Mouse (Mus musculus): ENCODE measurements at regions not wholly inside any gene's neighbourhood (a gene's known extent, or its start where the extent isn't known, plus 50 kb on each side); places are given as distances from the start of the nearest gene placed in this dataset.
A peak's percentile ranks its signal among the peaks of the same experiment; 100 is the strongest.

DNA sequence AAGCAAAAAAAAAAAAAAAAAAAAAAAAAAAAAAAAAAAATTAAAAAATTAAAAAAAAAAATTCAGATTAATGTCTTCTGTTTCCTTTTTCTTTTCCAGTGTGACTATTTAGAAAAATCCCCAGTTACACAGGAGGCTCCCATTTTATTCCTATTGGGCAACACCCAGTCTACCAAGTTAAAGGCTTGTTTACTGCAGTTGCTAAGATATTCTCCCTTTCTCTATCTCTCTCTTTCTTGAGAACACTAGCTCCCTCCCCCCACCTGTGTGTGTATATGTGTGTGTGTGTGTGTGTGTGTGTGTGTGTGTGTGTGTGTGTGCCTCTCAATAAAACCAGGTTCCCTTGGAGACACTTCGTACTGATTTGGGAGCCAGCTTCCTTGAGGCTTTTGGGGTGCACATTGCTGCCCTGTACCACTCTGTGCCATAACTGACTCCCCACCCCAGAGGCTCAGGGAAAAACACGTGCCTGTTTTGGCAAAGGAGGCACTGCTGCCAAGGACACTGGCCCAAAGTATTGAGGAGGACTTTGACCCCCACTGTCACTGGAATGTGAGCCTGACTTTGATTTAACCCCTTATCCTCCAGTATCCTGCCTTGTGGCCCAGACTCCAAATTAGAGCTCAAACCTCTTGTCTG is 50.3 kb downstream of the Anapc15-ps start:
- H3K4me3 ChIP-seq = no peak overlapping the region

GRCm38 (mm10) chr10:95620796-95621195 is 52.5 kb downstream of the Anapc15-ps start:
- Histone ChIP-seq H3K4me2 (no peak overlapping the region), H3K4me3 (no peak overlapping the region), H3K4me1 (no peaks in the 10 kb centered on the region; the same call in 1 of the 2 replicates), H3K9ac (no peak overlapping the region), H3K36me3 (no peaks in the 10 kb centered on the region), H3K27ac (no peak overlapping the region), H3K9me3 (replicated peaks) (no peaks in the 10 kb centered on the region), H3K27me3 (replicated peaks) (peaks cover 9% of the 10 kb centered on the region; the same call in 1 of the 2 replicates)
- WGBS (ENCODE audit: insufficient replicate concordance) = 77% methylated on average over 3 of the region's 3 CpGs
- no peak for ATAC-seq

More for the DNA sequence above, 50.3 kb downstream of the Anapc15-ps start:
- WGBS (ENCODE audit: insufficient replicate concordance) = 43% methylated on average over 2 of the region's 2 CpGs
- Histone ChIP-seq H3K4me2 (no peak overlapping the region), H3K9ac (no peak overlapping the region), H3K4me1 (peaks cover 2% of the 10 kb centered on the region), H3K27me3 (replicated peaks) (no peaks in the 10 kb centered on the region), H3K27ac (no peak overlapping the region), H3K36me3 (no peaks in the 10 kb centered on the region), H3K9me3 (replicated peaks) (no peaks in the 10 kb centered on the region)
- peak; percentile 58 for ATAC-seq

- Histone ChIP-seq H3K27me3 (replicated peaks) (peaks cover 13% of the 10 kb centered on the region; the same call in 1 of the 2 replicates), H3K27ac (no peak overlapping the region), H3K9ac (no peak overlapping the region), H3K4me1 (no peaks in the 10 kb centered on the region), H3K36me3 (no peaks in the 10 kb centered on the region), H3K4me3 (no peak overlapping the region), H3K4me2 (no peak overlapping the region), H3K9me3 (replicated peaks) (no peaks in the 10 kb centered on the region)
- no peak for ATAC-seq
- 54% methylated on average over 10 of the region's 10 CpGs for WGBS (ENCODE audit: insufficient replicate concordance)
These were observed 53.6 kb downstream of the Anapc15-ps start for GRCm38 (mm10) chr10:95619601-95620000.

- peaks cover 14% of the 10 kb centered on the region; the same call in 1 of the 2 replicates for H3K27me3 ChIP-seq (replicated peaks)
- no peaks in the 10 kb centered on the region for H3K36me3 ChIP-seq
- no peak overlapping the region for H3K4me2 ChIP-seq
- H3K9ac ChIP-seq = no peak overlapping the region
- H3K4me3 ChIP-seq = no peak overlapping the region
- no peaks in the 10 kb centered on the region for H3K4me1 ChIP-seq
- H3K9me3 ChIP-seq (replicated peaks) = no peaks in the 10 kb centered on the region
- H3K27ac ChIP-seq = no peak overlapping the region
- WGBS (ENCODE audit: insufficient replicate concordance) = 65% methylated on average over 9 of the region's 9 CpGs
- ATAC-seq = no peak
These were observed 54.6 kb upstream of the Nudt4 start for GRCm38 (mm10) chr10:95618451-95619079.

GRCm38 (mm10) chr10:95616821-95617220 is 52.9 kb upstream of the Nudt4 start:
- WGBS (ENCODE audit: insufficient replicate concordance) = 68% methylated on average over 5 of the region's 5 CpGs
- no peak for ATAC-seq
- no peak overlapping the region for H3K4me2 ChIP-seq

DNA sequence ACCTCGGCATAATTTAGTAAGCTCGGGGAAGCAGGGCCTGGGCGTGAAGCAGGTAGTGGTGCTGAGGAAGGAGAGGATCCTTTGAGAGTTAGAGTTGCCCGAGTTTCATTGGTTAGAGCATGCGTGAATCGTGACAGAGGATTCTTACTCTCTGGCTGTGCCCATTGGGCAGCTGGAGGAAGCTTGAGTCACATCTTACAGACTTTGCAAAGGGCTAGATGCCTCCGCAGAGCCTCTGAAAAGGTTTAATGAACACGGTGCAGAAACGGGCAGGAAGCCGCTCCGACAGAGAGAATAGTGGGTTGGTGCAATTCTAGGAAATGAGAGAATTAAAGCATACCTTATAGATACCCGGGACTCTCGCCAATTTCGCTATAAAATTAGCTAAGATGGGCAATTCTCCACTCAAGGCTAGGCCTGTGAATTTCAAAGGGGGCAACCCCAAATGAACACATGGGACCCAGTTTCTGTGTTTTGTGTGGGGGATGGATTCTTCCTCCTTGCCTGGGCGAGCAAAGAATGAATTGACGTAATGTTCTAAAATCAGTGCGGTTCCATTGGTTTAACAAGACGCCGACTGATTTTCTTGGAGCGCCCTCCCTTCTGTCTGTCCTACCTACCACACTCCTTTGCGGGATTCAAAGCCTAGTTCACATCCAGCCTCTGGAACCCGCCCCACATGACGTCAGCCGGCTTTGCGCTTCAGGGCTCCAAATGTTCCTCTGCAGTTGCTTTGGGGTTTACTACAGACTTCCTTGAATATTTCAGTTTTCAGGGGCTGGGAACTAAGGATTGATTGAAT is 52.1 kb upstream of the Nudt4 start:
- no peak overlapping the region for H3K4me3 ChIP-seq
- peaks cover 14% of the 10 kb centered on the region; the same call in 1 of the 2 replicates for H3K27me3 ChIP-seq (replicated peaks)
- H3K36me3 ChIP-seq = no peaks in the 10 kb centered on the region
- H3K9me3 ChIP-seq (replicated peaks) = no peaks in the 10 kb centered on the region
- no peak for ATAC-seq
- WGBS (ENCODE audit: insufficient replicate concordance) = 63% methylated on average over 25 of the region's 25 CpGs
- no peak overlapping the region for H3K4me2 ChIP-seq
- H3K9ac ChIP-seq = no peak overlapping the region
- H3K4me1 ChIP-seq = no peaks in the 10 kb centered on the region
- no peak overlapping the region for H3K27ac ChIP-seq

More at GRCm38 (mm10) chr10:95616821-95617220, 52.9 kb upstream of the Nudt4 start:
- Histone ChIP-seq H3K36me3 (no peaks in the 10 kb centered on the region), H3K9ac (no peak overlapping the region), H3K4me1 (no peaks in the 10 kb centered on the region), H3K27me3 (replicated peaks) (peaks cover 14% of the 10 kb centered on the region; the same call in 1 of the 2 replicates), H3K9me3 (replicated peaks) (no peaks in the 10 kb centered on the region), H3K27ac (no peak overlapping the region), H3K4me3 (no peak overlapping the region)

Data from liver, embryonic 12.5 days (tissue).